In the genomic region with DNA sequence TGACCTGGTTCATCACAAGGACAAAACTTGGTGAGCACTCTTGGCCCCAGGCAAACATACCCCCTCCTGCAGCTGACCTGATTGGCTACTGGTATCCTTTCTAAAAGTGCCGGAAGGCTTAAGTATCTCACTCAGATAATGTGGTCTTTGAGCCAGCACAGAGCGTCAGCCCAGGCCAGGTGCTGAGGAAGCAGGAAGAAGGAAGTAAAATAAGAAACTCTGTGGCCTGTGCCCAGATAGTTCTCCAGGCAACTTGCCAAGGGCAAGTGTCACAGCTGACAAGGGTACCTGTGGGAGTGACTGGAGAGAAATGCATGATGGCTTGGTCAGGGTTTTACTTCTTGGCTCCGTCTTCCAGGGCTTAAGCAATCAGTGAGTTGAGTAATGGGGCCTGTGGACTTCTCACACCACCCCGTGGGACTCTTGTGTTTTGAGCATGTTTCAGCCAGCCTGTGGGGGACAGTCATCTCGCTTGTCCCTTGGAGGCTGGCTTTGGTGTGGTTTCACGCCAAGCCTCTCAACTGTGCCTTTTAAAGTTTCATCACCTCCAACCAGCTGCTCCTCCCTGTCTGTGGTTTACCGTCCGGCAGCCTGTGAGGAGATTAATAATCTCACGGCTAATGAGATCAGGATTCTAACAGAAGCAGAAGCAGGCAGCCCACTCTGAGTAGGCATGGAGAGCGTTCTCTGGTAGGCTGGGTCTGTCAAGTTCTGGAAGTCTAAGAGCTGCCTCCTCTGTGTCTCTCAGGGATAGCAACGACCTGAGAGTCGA, we compare ENCODE assay signal across 8 mouse cellular contexts.
DNase-seq lines count a peak whose midpoint lies in the region; ATAC-seq and TF ChIP-seq lines count a peak whose summit lies in the region.

No protein-coding gene starts in this region.

- TF ChIP-seq CTCF in lung, embryonic 14.5 days (IDR thresholded peaks at IDR 0.05; ENCODE audit: low read depth) = no peak

- WGBS in lung, embryonic 14.5 days = 34% methylated on average over 12 of the region's 12 CpGs
- WGBS in limb, embryonic 10.5 days = 53% methylated on average over 12 of the region's 12 CpGs

- peaks cover 5% of the 10 kb centered on the region; the same call in 1 of the 2 replicates for H3K4me1 ChIP-seq in lung, embryonic 14.5 days (ENCODE audit: insufficient read depth)
- H3K4me1 ChIP-seq in limb, embryonic 10.5 days = peaks cover 20% of the 10 kb centered on the region

- no peaks in the 10 kb centered on the region for H3K36me3 ChIP-seq in lung, embryonic 14.5 days (ENCODE audit: insufficient read depth)
- H3K36me3 ChIP-seq in limb, embryonic 10.5 days = no peaks in the 10 kb centered on the region

- no peaks in the 10 kb centered on the region for H3K9me3 ChIP-seq in lung, embryonic 14.5 days (ENCODE audit: low read depth, low read length)
- H3K9me3 ChIP-seq in limb, embryonic 10.5 days (replicated peaks) = no peaks in the 10 kb centered on the region

- peak; percentile 40 for DNase-seq in adrenal gland, adult 8-10 months
- peak; percentile 96 for DNase-seq in fat pad, adult 2 months (ENCODE audit: extremely low read depth, low read depth, low spot score)
- peak; percentile 28 to 50 for DNase-seq in heart, postnatal 36 days
- peak; percentile 72 for DNase-seq in lung, embryonic 14.5 days
- peak; percentile 19 to 75 for DNase-seq in urinary bladder, postnatal 36 days (ENCODE audit: low spot score in 2 of 2)
- DNase-seq in embryo, embryonic 10 days (ENCODE audit: low spot score) = no peak
- DNase-seq in limb, embryonic 10.5 days (ENCODE audit: low spot score) = no peak
- no peak for DNase-seq in embryo, embryonic 11 days

- H3K27ac ChIP-seq in lung, embryonic 14.5 days (ENCODE audit: low read depth) = peak overlapping the region; percentile 42; the same call in 1 of the 2 replicates
- no peak overlapping the region for H3K27ac ChIP-seq in limb, embryonic 10.5 days

- no peaks in the 10 kb centered on the region for H3K27me3 ChIP-seq in lung, embryonic 14.5 days (ENCODE audit: insufficient read depth, low read length)
- H3K27me3 ChIP-seq in limb, embryonic 10.5 days (ENCODE audit: low read depth, poor library complexity, severe bottlenecking) = no peaks in the 10 kb centered on the region

- peak; percentile 70 for ATAC-seq in lung, embryonic 14.5 days (ENCODE audit: insufficient read depth)

- no peak overlapping the region for H3K9ac ChIP-seq in lung, embryonic 14.5 days

- no peak overlapping the region for H3K4me2 ChIP-seq in lung, embryonic 14.5 days

- intact Hi-C loops in heart, postnatal 36 days (cut with DNase I) = no loop called here

- H3K4me3 ChIP-seq in lung, embryonic 14.5 days (ENCODE audit: low read depth, low read length) = no peak overlapping the region
- no peak overlapping the region for H3K4me3 ChIP-seq in limb, embryonic 10.5 days

Comparison
In these comparisons a context has a peak if more than half of its experiments do, and no peak if none do; other contexts are left out.
1. DNase-seq: peak in adrenal gland, adult 8-10 months (single experiment), fat pad, adult 2 months (single experiment), heart, postnatal 36 days (2 of 2), lung, embryonic 14.5 days (single experiment) and urinary bladder, postnatal 36 days (2 of 2); none in embryo, embryonic 10 days (single experiment), limb, embryonic 10.5 days (single experiment) and embryo, embryonic 11 days (single experiment).